Mouse (Mus musculus) left cerebral cortex, adult 2 months (tissue): ENCODE data around the gene Gmeb1. TPM values are rescaled to one million over a fixed set of nuclear protein-coding genes. Genes with fewer than 3 reads are reported as not detected.
"Not testable (repeated sequence)": the region's sequence is repeated elsewhere in the genome, so short reads cannot be mapped to it uniquely, and the experiment has no call there.

ENCODE experiments used
- DNase-seq, 2 experiments: peaks; one replicate each; pipeline ENCODE4 v3.0.0; 2021 to 2022; ENCODE audit warnings: low spot score in 2 of 2, mixed read lengths in 1 of 2; ENCODE audit errors: extremely low spot score in 1 of 2
- H3K27ac ChIP-seq: fragments of 200-600 bp; 2 replicates; pipeline ENCODE4 v1.8.1; 2022
- H3K4me3 ChIP-seq: fragments of 200-600 bp; 2 replicates; pipeline ENCODE4 v1.8.1; 2022
- CTCF ChIP-seq: fragments of 200-600 bp; IDR thresholded peaks from 2 replicates; pipeline ENCODE4 v1.8.1; 2022; ENCODE audit warnings: antibody characterized with exemption, mild to moderate bottlenecking, moderate library complexity
- intact Hi-C: fragments of 180-260 bp; cut with DNase I; formaldehyde crosslinking; loops from one replicate; pipeline ENCODE4 v1.15.1; 2025
- total RNA-seq, 2 experiments: library from RNA; stranded (reverse); gene quantifications; 2 replicates each; pipeline ENCODE4 v1.2.3; 2021

Gmeb1 gene
- total RNA-seq, 2 experiments from 2014 or later, result 22.1 to 26.1 TPM

- intact Hi-C loops, result no loop called here
- no peak overlapping the region for H3K4me3 ChIP-seq
- no peak for DNase-seq
- TF ChIP-seq CTCF, result no peak
- no peak overlapping the region for H3K27ac ChIP-seq
Measured at GRCm38 (mm10) chr4:132251596-132251995, 9.8 kb downstream of the Gmeb1 start.

DNA sequence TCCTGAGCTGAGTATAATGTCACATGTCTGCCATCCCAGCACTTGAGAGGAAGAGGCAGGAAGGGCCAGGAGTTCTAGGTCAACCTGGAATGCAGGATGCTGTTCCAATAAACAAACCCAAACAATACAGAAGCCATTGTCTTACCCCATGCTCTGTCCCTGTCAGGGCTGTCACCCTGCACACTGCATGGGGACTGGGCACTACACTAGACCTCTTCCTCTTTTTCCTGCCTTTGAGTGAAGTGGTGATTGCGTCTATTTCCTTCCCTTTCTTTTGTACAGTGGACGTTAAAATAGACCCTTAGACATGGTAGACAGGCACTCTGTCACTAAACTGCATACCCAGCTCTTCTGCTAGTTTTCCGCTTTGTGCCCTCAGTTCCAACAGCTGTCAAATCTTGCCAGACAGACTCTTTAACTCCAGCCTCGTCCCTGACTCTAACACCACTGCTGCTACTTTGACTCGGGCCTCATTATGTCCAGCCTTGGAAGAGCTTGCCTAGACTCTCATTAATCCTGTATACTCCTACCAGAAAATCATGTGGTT is 13.9 kb downstream of the Gmeb1 start:
- DNase-seq, result no peak
- intact Hi-C loops, result no loop called here
- no peak overlapping the region for H3K4me3 ChIP-seq
- H3K27ac ChIP-seq, result peak overlapping the region; percentile 17; the same call in 1 of the 2 replicates
- no peak for TF ChIP-seq CTCF

- Histone ChIP-seq H3K4me3 (no peak overlapping the region), H3K27ac (no peak overlapping the region)
- no peak for TF ChIP-seq CTCF
- intact Hi-C loops, result no loop called here
- no peak for DNase-seq
Measured at GRCm38 (mm10) chr4:132245643-132246042, 15.8 kb downstream of the Gmeb1 start.

DNA sequence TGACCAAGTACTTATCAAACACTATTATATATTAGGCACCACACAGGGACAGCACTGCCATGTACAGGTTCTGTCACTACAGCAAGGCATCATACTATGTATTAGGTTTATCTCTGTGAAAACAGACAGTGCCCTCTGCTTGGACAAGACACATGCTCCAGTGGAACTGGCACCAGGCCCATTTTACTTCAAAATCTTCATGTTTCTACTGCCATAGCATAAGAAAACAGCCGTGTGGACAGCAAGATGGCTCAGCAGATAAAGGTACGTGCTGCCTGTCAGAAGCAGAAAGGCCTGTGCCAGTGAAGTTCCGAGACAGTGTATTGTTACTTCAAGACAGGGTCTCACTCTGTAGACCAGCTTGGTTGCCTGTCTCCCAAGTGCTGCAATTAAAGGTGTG is 20.2 kb downstream of the Gmeb1 start:
- TF ChIP-seq CTCF, result no peak
- no peak overlapping the region for H3K4me3 ChIP-seq
- H3K27ac ChIP-seq, result no peak overlapping the region
- intact Hi-C loops, result no loop called here
- no peak for DNase-seq

DNA sequence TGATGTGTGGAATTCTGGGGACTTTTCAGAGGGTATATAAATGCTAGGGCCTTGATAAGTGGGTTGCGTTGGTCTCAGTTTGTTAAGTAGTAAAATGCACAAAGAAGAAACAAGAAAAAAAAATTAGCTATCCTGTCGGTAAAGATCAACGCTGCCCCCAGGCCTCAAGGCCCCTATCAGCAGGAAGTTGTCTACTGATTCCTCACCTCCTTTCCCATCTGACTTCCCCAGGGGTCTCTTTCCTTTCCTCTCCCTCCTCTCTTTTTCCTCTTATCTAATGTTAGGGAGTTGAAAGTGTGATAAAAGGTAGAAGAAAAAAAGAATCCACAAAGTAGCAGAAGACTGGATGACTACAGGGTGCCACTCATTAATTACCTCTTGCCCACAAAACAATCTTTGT is 21.0 kb downstream of the Gmeb1 start:
- intact Hi-C loops, result no loop called here
- Histone ChIP-seq H3K27ac (no peak overlapping the region), H3K4me3 (no peak overlapping the region)
- no peak for TF ChIP-seq CTCF
- no peak for DNase-seq

GRCm38 (mm10) chr4:132238356-132238755 is 23.0 kb downstream of the Gmeb1 start:
- no peak overlapping the region for H3K27ac ChIP-seq
- no peak for DNase-seq
- H3K4me3 ChIP-seq, result no peak overlapping the region
- no peak for TF ChIP-seq CTCF
- intact Hi-C loops, result no loop called here

- H3K27ac ChIP-seq, result no peak overlapping the region
- intact Hi-C loops, result no loop called here
Measured at GRCm38 (mm10) chr4:132234710-132235109, 26.7 kb downstream of the Gmeb1 start.

DNA sequence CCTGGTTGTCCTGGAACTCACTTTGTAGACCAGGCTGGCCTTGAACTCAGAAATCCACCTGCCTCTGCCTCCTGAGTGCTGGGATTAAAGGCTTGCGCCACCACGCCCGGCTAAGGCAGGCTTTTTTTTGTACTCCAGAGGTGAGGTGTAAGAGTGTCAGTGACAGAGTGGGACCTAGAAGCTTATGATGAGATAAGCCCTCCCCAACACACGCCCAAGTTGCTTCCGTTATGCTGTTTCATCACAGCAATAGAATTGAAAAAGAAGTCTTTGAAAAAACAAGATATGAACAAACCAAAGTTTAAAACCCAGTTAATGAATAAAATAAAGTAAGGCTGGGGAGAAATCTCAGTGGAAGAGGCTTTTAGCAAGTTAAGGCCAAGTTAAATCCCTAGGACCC is 31.0 kb downstream of the Gmeb1 start:
- no peak for DNase-seq
- Histone ChIP-seq H3K4me3 (no peak overlapping the region), H3K27ac (no peak overlapping the region)
- TF ChIP-seq CTCF, result no peak
- intact Hi-C loops, result no loop called here

More at GRCm38 (mm10) chr4:132234710-132235109, 26.7 kb downstream of the Gmeb1 start:
- DNase-seq, result no peak
- no peak overlapping the region for H3K4me3 ChIP-seq
- no peak for TF ChIP-seq CTCF

DNA sequence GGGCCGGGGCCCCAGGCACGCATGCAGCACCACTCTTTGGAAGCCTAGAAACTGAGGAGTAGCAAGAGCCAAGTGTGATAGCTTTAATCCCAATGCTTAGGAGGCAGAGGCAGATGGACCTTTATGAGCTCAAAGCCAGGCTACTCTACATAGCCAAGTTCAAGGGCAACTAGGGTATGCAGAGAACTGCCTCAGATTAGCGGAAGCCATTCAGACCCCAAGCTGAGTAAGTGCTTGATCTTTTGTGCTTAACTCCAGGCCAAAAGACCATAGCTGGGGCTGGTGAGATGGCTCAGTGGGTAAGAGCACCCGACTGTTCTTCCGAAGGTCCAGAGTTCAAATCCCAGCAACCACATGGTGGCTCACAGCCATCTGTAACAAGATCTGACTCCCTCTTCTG is 39.4 kb downstream of the Gmeb1 start:
- DNase-seq, H3K27ac ChIP-seq, H3K4me3 ChIP-seq, intact Hi-C loops: not testable (repeated sequence)

GRCm38 (mm10) chr4:132218439-132218838 is 43.0 kb downstream of the Gmeb1 start:
- intact Hi-C loops, H3K27ac ChIP-seq, H3K4me3 ChIP-seq, DNase-seq: not testable (repeated sequence)

DNA sequence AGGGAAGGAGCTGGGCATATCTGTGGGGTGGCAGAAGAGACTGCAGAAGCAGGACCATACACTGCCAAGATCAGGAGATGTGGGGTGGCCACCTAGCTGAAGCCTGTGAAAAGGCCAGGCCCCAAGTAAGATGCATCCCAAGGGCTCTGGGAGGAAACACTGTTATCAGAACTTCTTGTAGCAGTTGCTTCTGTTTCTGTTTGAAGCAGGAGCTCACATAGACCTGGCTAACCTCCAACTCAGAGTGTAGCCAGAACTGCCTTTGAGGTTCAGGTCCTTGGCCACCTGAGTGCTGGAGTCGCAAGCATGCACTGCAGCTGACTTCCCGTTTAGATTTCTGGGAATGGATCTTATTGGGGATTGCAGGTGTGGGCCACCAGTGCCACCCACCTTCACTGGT is 43.6 kb downstream of the Gmeb1 start:
- TF ChIP-seq CTCF, result no peak
- Histone ChIP-seq H3K4me3 (no peak overlapping the region), H3K27ac (no peak overlapping the region)
- intact Hi-C loops, result no loop called here
- DNase-seq, result no peak

GRCm38 (mm10) chr4:132216602-132217001 is 44.8 kb downstream of the Gmeb1 start:
- intact Hi-C loops, result no loop called here
- Histone ChIP-seq H3K4me3 (no peak overlapping the region), H3K27ac (no peak overlapping the region)
- no peak for DNase-seq
- TF ChIP-seq CTCF, result no peak

DNA sequence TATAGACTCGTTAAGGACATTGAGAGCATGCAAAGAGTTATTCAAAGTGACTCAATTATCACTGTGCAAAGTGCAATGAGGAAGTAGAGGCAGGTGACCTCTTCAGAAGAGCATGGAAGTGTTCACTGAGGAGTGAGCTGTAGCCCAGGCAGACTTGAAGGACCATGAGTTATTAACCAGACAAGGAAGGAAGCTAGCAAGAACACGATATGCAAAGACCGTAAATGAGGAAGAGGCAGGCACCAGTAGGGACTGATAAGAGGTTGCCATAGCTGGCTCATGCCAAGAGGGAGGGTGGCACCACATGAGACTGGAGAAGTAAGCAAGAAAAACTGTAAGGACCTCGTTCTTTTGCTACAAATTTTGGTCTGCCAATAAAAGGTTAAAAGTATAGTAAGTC is 46.6 kb downstream of the Gmeb1 start:
- no peak for TF ChIP-seq CTCF
- H3K4me3 ChIP-seq, result no peak overlapping the region
- H3K27ac ChIP-seq, result no peak overlapping the region
- DNase-seq, result no peak
- intact Hi-C loops, result loop anchor here (5.0 kb wide), 1 partner anchor 297 kb away; the partner anchor contains the start of gene Sesn2
